Mouse (Mus musculus) neural tube, embryonic 13.5 days (tissue): ENCODE results near the gene Gpr119. TPM values are rescaled to one million over a fixed set of nuclear protein-coding genes. Genes with fewer than 3 reads are reported as not detected.

Experiments
- ATAC-seq: fragments of 200-750 bp; cut with Nextera tagmentation; 2 replicates; pipeline ENCODE4 v1.8.0; 2017; ENCODE audit warnings: low read depth, mild to moderate bottlenecking, moderate TSS enrichment, moderate library complexity
- H3K27ac ChIP-seq: fragments of 300-500 bp; sonication (generic); replicated peaks from 2 replicates; pipeline ENCODE4 v1.5.1; 2015; ENCODE audit warnings: moderate library complexity, mild to moderate bottlenecking, inconsistent platforms
- H3K27me3 ChIP-seq: fragments of 300-500 bp; sonication (generic); 2 replicates; pipeline ENCODE4 v1.6.1; 2015; ENCODE audit warnings: mild to moderate bottlenecking, inconsistent platforms
- H3K36me3 ChIP-seq: fragments of 300-500 bp; sonication (generic); 2 replicates; pipeline ENCODE4 v1.6.1; 2015; ENCODE audit warnings: mild to moderate bottlenecking, inconsistent platforms
- H3K4me1 ChIP-seq: fragments of 300-500 bp; sonication (generic); replicated peaks from 2 replicates; pipeline ENCODE4 v1.6.1; 2015; ENCODE audit warnings: inconsistent platforms
- H3K4me2 ChIP-seq: fragments of 300-500 bp; sonication (generic); 2 replicates; pipeline ENCODE4 v1.6.1; 2015; ENCODE audit warnings: inconsistent platforms, mild to moderate bottlenecking, moderate library complexity
- H3K4me3 ChIP-seq: fragments of 300-500 bp; sonication (generic); 2 replicates; pipeline ENCODE4 v1.5.1; 2015; ENCODE audit warnings: mild to moderate bottlenecking, inconsistent platforms
- H3K9ac ChIP-seq: fragments of 300-500 bp; sonication (generic); 2 replicates; pipeline ENCODE4 v1.6.1; 2015; ENCODE audit warnings: moderate library complexity, mild to moderate bottlenecking, inconsistent platforms
- H3K9me3 ChIP-seq: fragments of 300-500 bp; sonication (generic); 2 replicates; pipeline ENCODE4 v1.6.1; 2016; ENCODE audit warnings: inconsistent platforms
- WGBS: fragments of 180-500 bp; shearing (Covaris S2); methylation state at CpG from one replicate; pipeline ENCODE4 v1.1.7; 2015; 5-methylcytosine and 5-hydroxymethylcytosine counted together
- polyA plus RNA-seq: library from polyadenylated mRNA; unstranded; fragments of >200 nt; fragmentation: Nextera tagmentation; extraction: Ambion mirVana; gene quantifications from 2 replicates; pipeline ENCODE4 v1.2.1, GENCODE M21; 2015

The Gpr119 gene
- 0.12 and 0.29 TPM in 2 replicates for polyA plus RNA-seq

DNA sequence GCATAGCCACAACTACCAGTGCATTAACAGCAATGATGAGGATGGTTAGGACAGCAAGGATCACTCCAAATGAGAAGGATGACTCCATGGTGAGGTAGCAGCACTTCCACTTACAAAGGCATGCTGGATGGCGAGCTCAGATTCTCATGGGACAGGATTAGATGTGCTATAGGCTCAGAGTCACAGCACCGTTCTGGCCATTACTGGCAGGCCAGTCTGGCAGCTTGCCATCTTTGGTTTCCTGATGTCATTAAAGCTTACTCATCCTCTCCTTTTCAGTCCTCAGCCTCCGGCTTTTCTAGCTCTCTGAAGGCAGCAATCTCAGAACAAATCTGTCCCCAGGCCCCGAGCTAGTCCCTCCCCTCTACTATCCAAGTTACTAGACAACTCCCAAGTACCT is at the start of gene Gpr119:
Gpr119 (minus strand) TSS at position 308 of the 400 bp plus-strand sequence.
- no peaks in the 10 kb centered on the region for H3K4me1 ChIP-seq
- ATAC-seq = no peak

GRCm38 (mm10) chrX:48712846-48713245 is 38.6 kb upstream of the Gpr119 start:
- H3K4me1 ChIP-seq = no peaks in the 10 kb centered on the region
- peaks cover 26% of the 10 kb centered on the region; the same call in 1 of the 2 replicates for H3K36me3 ChIP-seq
- H3K9ac ChIP-seq = no peak overlapping the region
- no peak overlapping the region for H3K27ac ChIP-seq
- no peak overlapping the region for H3K4me3 ChIP-seq
- no peak overlapping the region for H3K4me2 ChIP-seq
- no peaks in the 10 kb centered on the region for H3K9me3 ChIP-seq
- no peaks in the 10 kb centered on the region for H3K27me3 ChIP-seq
- ATAC-seq = no peak
- WGBS = 86% methylated on average over 8 of the region's 8 CpGs

More for the DNA sequence above, at the start of gene Gpr119:
- Histone ChIP-seq H3K4me2 (no peak within 1 kb of the TSS), H3K27me3 (no peaks in the 10 kb centered on the region), H3K27ac (no peak within 1 kb of the TSS), H3K4me3 (no peak within 1 kb of the TSS), H3K9ac (no peak within 1 kb of the TSS), H3K9me3 (no peaks in the 10 kb centered on the region), H3K36me3 (no peaks in the 10 kb centered on the region)
- WGBS = 66% methylated on average over 4 of the region's 4 CpGs

- no peak overlapping the region for H3K4me3 ChIP-seq
- no peaks in the 10 kb centered on the region for H3K9me3 ChIP-seq
- peaks cover 26% of the 10 kb centered on the region; the same call in 1 of the 2 replicates for H3K36me3 ChIP-seq
- H3K27ac ChIP-seq = no peak overlapping the region
- no peak for ATAC-seq
- H3K9ac ChIP-seq = no peak overlapping the region
- no peaks in the 10 kb centered on the region for H3K4me1 ChIP-seq
- H3K27me3 ChIP-seq = no peaks in the 10 kb centered on the region
- no peak overlapping the region for H3K4me2 ChIP-seq
- 88% methylated on average over 10 of the region's 10 CpGs for WGBS
Observed at GRCm38 (mm10) chrX:48709701-48710100, 35.4 kb upstream of the Gpr119 start.

GRCm38 (mm10) chrX:48694864-48695371 is 20.6 kb upstream of the Gpr119 start, which contains the start of gene Rbmx2:
Gene Rbmx2 (plus strand): TSS chrX:48695004.
- H3K4me1 ChIP-seq = peaks cover 11% of the 10 kb centered on the region
- ATAC-seq = peak; percentile 98
- H3K27ac ChIP-seq = no peak within 1 kb of the TSS
- H3K9ac ChIP-seq = peak within 1 kb of the TSS; percentile 61
- no peaks in the 10 kb centered on the region for H3K9me3 ChIP-seq
- no peaks in the 10 kb centered on the region for H3K27me3 ChIP-seq
- 19% methylated on average over 42 of the region's 42 CpGs for WGBS
- peaks cover 7% of the 10 kb centered on the region for H3K36me3 ChIP-seq
- peak within 1 kb of the TSS; percentile 56 for H3K4me2 ChIP-seq
- H3K4me3 ChIP-seq = peak within 1 kb of the TSS; percentile 59

GRCm38 (mm10) chrX:48694460-48694859 is 20.2 kb upstream of the Gpr119 start:
- H3K27ac ChIP-seq = no peak overlapping the region
- 0 out of 2 replicates have a peak overlapping the region, but pooled peaks have one; percentile 2 for H3K9ac ChIP-seq
- H3K27me3 ChIP-seq = no peaks in the 10 kb centered on the region
- H3K4me1 ChIP-seq = peaks cover 11% of the 10 kb centered on the region
- H3K9me3 ChIP-seq = no peaks in the 10 kb centered on the region
- H3K36me3 ChIP-seq = peaks cover 7% of the 10 kb centered on the region
- H3K4me2 ChIP-seq = peak overlapping the region; percentile 54
- peak; percentile 92 for ATAC-seq
- H3K4me3 ChIP-seq = peak overlapping the region; percentile 59
- WGBS = 20% methylated on average over 6 of the region's 6 CpGs

DNA sequence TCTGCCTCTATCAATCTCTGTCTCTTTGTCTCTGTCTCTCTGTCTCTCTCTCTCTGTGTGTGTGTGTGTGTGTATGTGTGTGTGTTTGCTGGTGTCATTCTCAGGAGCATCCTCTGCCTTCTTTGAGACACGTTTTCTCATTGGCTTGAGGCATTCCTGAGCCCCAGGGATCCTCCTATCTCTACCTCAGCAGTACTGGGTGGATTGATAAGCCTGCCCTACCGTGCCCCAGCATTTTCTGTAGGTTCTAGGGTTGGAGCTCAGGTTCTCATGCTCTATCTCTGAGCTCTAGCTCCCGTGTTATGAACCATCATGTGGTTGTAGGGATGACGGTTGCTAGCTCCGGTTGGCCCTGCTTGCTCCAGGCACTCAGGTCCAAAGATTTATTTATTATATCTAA is 9.6 kb upstream of the Gpr119 start:
- Histone ChIP-seq H3K4me1 (no peaks in the 10 kb centered on the region), H3K36me3 (no peaks in the 10 kb centered on the region), H3K4me3 (no peak overlapping the region), H3K9ac (no peak overlapping the region), H3K9me3 (no peaks in the 10 kb centered on the region), H3K27me3 (no peaks in the 10 kb centered on the region), H3K27ac (no peak overlapping the region), H3K4me2 (no peak overlapping the region)
- 78% methylated on average over 5 of the region's 5 CpGs for WGBS
- no peak for ATAC-seq

GRCm38 (mm10) chrX:48683451-48683850 is 9.2 kb upstream of the Gpr119 start:
- Histone ChIP-seq H3K9ac (no peak overlapping the region), H3K9me3 (no peaks in the 10 kb centered on the region), H3K27me3 (no peaks in the 10 kb centered on the region), H3K4me3 (no peak overlapping the region), H3K36me3 (no peaks in the 10 kb centered on the region), H3K4me1 (no peaks in the 10 kb centered on the region), H3K27ac (no peak overlapping the region), H3K4me2 (no peak overlapping the region)
- ATAC-seq = no peak
- 24% methylated on average over 3 of the region's 3 CpGs for WGBS

DNA sequence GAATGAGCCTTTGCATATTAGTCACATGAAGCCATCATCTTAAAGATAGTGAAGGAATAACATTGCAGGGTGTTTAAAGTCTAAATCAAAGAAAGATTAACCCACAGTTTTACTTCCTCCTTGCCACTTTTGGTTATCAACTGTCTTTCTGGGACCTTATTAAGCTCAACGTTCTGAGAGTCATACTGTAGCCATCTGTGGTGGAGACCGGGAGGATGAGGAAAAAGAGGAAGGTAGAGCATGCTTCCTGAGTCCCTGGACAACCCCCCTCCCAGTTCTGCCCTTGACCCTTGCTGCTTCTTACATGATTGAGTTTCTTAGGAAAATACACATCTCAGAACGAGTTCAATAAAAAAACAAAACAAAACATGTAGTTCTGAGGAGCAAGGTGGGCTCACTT is 2.6 kb downstream of the Gpr119 start:
- Histone ChIP-seq H3K36me3 (no peaks in the 10 kb centered on the region), H3K27ac (no peak overlapping the region), H3K27me3 (no peaks in the 10 kb centered on the region), H3K4me2 (no peak overlapping the region), H3K9me3 (no peaks in the 10 kb centered on the region), H3K9ac (no peak overlapping the region), H3K4me3 (no peak overlapping the region), H3K4me1 (no peaks in the 10 kb centered on the region; the same call in 1 of the 2 replicates)
- no peak for ATAC-seq
- 75% methylated on average over 3 of the region's 3 CpGs for WGBS

DNA sequence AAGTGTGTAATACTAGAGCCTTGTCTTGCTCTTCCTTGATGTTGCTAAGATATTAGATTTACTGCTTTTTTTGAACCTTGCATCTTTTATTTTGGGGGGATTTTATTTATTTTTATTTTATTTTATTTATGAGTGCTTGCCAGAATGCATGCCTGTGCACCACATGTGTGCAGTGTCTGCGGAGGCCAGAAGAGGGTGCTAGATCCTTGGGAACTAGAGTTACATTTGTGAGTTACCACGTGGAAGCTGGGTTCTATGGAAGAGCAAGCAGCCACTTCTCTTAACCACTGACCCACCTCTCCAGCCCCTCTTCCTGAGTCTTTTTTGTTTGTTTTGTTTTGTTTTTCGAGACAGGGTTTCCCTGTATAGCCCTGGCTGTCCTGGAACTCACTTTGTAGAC is 4.7 kb downstream of the Gpr119 start:
- Histone ChIP-seq H3K36me3 (no peaks in the 10 kb centered on the region), H3K27me3 (no peaks in the 10 kb centered on the region), H3K27ac (no peak overlapping the region), H3K4me1 (no peaks in the 10 kb centered on the region; the same call in 1 of the 2 replicates), H3K4me3 (no peak overlapping the region), H3K9me3 (no peaks in the 10 kb centered on the region), H3K4me2 (no peak overlapping the region), H3K9ac (no peak overlapping the region)
- ATAC-seq = no peak
- 69% methylated on average over 3 of the region's 3 CpGs for WGBS

DNA sequence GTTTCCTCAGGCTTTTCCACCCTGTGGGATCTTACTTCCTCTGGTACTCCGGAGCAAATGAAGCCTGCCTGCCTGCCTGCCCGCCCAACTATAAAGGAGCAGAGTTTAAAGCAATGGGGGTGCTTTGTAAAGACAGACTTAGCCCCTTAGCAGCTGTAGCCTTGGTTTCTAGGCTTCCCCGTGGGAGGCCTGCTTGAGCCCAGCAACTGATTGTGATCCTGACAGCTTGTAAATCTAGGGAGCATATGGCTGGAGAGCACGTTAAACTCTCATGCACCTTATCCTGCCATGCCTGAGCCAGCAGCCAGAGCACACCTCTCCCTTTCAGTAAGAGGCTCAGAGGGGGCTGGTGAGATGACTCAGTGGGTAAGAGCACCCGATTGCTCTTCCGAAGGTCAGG is 7.5 kb downstream of the Gpr119 start:
- ATAC-seq = peak; percentile 84
- Histone ChIP-seq H3K9ac (no peak overlapping the region), H3K36me3 (peaks cover 7% of the 10 kb centered on the region; the same call in 1 of the 2 replicates), H3K4me1 (no peaks in the 10 kb centered on the region; the same call in 1 of the 2 replicates), H3K27ac (no peak overlapping the region), H3K4me3 (no peak overlapping the region), H3K27me3 (no peaks in the 10 kb centered on the region), H3K9me3 (no peaks in the 10 kb centered on the region), H3K4me2 (no peak overlapping the region)
- WGBS = 23% methylated on average over 6 of the region's 6 CpGs

DNA sequence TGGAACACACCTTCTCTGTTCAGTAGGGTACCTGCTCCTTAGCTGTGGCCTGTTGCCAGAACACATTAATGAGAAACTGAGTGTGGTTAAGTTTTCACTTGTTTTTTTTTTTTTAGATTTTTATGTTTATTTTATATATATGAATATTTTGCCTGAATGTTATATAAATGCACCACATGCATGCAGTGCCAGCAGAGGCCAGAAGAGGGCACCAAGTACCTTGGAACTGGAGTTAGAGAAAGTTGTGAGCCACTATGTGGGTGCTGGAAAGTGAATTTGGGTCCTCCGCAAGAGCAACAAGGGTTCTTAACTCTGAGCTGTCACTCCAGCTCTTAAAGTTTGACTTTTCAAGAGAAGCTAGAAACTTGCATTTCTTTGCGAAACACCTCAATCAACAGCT is 30.2 kb downstream of the Gpr119 start:
- Histone ChIP-seq H3K9ac (no peak overlapping the region), H3K4me3 (no peak overlapping the region), H3K36me3 (no peaks in the 10 kb centered on the region), H3K4me1 (no peaks in the 10 kb centered on the region), H3K9me3 (no peaks in the 10 kb centered on the region), H3K4me2 (no peak overlapping the region), H3K27me3 (no peaks in the 10 kb centered on the region), H3K27ac (no peak overlapping the region)
- 92% methylated on average over 2 of the region's 2 CpGs for WGBS
- no peak for ATAC-seq

DNA sequence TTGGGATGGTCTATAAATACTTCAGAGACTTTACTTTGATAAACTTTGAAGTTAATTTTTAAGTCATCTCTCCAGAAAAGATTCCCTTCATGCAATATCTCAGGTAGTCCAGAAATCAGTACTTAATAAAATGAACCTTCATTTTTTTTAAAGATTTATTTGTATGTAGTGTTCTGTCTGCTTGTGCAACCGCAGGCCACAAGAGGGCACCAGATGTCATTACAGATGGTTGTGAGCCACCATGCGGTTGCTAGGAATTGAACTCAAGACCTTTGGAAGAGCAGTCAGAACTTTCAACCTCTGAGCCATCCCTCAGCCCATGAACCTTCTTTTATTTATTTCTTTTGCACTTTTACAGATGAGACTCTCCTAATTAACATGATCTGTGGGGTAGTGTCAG is 37.2 kb downstream of the Gpr119 start:
- ATAC-seq = no peak
- Histone ChIP-seq H3K27ac (no peak overlapping the region), H3K4me1 (no peaks in the 10 kb centered on the region), H3K27me3 (no peaks in the 10 kb centered on the region), H3K36me3 (0 out of 2 replicates have a peak, but pooled peaks cover 9% of the 10 kb centered on the region), H3K9me3 (no peaks in the 10 kb centered on the region), H3K4me3 (no peak overlapping the region), H3K4me2 (no peak overlapping the region), H3K9ac (no peak overlapping the region)
- WGBS = 64% methylated on average over 2 of the region's 2 CpGs

DNA sequence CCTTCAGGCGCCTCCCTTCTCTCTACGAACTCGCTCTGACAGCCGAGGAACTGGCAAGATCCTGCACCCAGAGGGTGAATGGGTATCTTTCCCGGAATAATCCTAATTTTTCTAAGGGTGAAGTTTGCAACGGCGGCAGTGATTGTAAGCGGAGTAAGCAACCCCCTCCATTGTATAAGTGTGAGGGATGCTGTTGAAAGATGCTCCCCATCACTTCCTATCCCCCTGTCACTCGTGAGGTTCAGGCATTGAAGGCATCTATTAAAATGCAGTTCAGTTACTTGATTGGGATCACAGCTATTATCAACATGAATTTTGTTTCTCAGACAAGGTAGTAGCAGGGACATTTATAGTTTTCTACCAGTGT is 50.2 kb downstream of the Gpr119 start:
- H3K4me2 ChIP-seq = peak overlapping the region; percentile 58
- H3K36me3 ChIP-seq = no peaks in the 10 kb centered on the region
- H3K27ac ChIP-seq = peak overlapping the region; percentile 84
- peaks cover 8% of the 10 kb centered on the region; the same call in 1 of the 2 replicates for H3K4me1 ChIP-seq
- H3K4me3 ChIP-seq = peak overlapping the region; percentile 53
- H3K9ac ChIP-seq = peak overlapping the region; percentile 73
- 24% methylated on average over 9 of the region's 9 CpGs for WGBS
- no peaks in the 10 kb centered on the region for H3K27me3 ChIP-seq
- ATAC-seq = peak; percentile 38; the same call in 1 of the 2 replicates
- no peaks in the 10 kb centered on the region for H3K9me3 ChIP-seq
